Mouse (Mus musculus) ES-E14 (cell line): ENCODE measurements at regions not wholly inside any gene's neighbourhood (a gene's known extent, or its start where the extent isn't known, plus 50 kb on each side); places are given as distances from the start of the nearest gene placed in this dataset.

ENCODE experiments used
- MAFK ChIP-seq: IDR thresholded peaks from 2 replicates; pipeline ENCODE4 v1.6.1; 2014; ENCODE audit warnings: mild to moderate bottlenecking, low read depth, low read length, inconsistent platforms; ENCODE audit not compliant: insufficient read depth
- ZNF384 ChIP-seq: IDR thresholded peaks from 2 replicates; pipeline ENCODE4 v1.6.1; 2012; ENCODE audit warnings: low read depth, low read length, inconsistent platforms

- TF ChIP-seq MAFK, result no peak
- no peak for TF ChIP-seq ZNF384
These were observed 198.6 kb upstream of the Six2 start for GRCm38 (mm10) chr17:85886675-85887074.
